Mouse (Mus musculus): Measurements from ENCODE around the gene Crat.
A peak's percentile ranks its signal among the peaks of the same experiment; 100 is the strongest.

The Crat gene

GRCm38 (mm10) chr2:30365281-30366069 is 50.1 kb downstream of the Crat start:
- no peak for DNase-seq

GRCm38 (mm10) chr2:30363773-30364650 is 51.6 kb downstream of the Crat start, which contains the start of gene Miga2:
TSS of gene Miga2 (plus strand) at chr2:30364233.
- peak; percentile 99 for DNase-seq

GRCm38 (mm10) chr2:30362865-30363264 is 52.7 kb downstream of the Crat start:
- no peak for DNase-seq

GRCm38 (mm10) chr2:30360626-30361025 is 55.0 kb downstream of the Crat start:
- no peak for DNase-seq

- DNase-seq: peak; percentile 96
These were observed 56.8 kb downstream of the Crat start, which contains the start of gene Sh3glb2 for GRCm38 (mm10) chr2:30358533-30359531. TSS of gene Sh3glb2 (minus strand) at chr2:30359337.

GRCm38 (mm10) chr2:30357552-30358510 is 57.8 kb downstream of the Crat start:
- DNase-seq: peak; percentile 41

GRCm38 (mm10) chr2:30356906-30357305 is 58.7 kb downstream of the Crat start:
- no peak for DNase-seq

- DNase-seq: no peak
These were observed 59.3 kb downstream of the Crat start for GRCm38 (mm10) chr2:30356266-30356665.

GRCm38 (mm10) chr2:30355861-30356260 is 59.8 kb downstream of the Crat start:
- no peak for DNase-seq

GRCm38 (mm10) chr2:30351149-30351548 is 64.5 kb downstream of the Crat start:
- peak; percentile 16 for DNase-seq
